Mouse (Mus musculus): ENCODE results near the gene Olfr462. TPM values are rescaled to one million over a fixed set of nuclear protein-coding genes. Genes with fewer than 3 reads are reported as not detected.
"Not testable (repeated sequence)": the region's sequence is repeated elsewhere in the genome, so short reads cannot be mapped to it uniquely, and the experiment has no call there.

Gene Olfr462
- polyA plus RNA-seq, 1 experiment from 2014 or later = not detected

GRCm38 (mm10) chr11:87884856-87885255, 7.2 kb downstream of the Olfr462 start:
- no peak for DNase-seq (ENCODE audit: low spot score)
- Histone ChIP-seq H3K36me3 (ENCODE audit: control insufficient read depth, insufficient read depth, low read length) (no peaks in the 10 kb centered on the region), H3K4me1 (ENCODE audit: control insufficient read depth, insufficient read depth, low read length) (no peaks in the 10 kb centered on the region), H3K27me3 (replicated peaks; ENCODE audit: control insufficient read depth, insufficient read depth, low read length) (no peaks in the 10 kb centered on the region), H3K9me3 (replicated peaks; ENCODE audit: control insufficient read depth, low read length) (no peaks in the 10 kb centered on the region), H3K4me2 (ENCODE audit: low read length) (no peak overlapping the region), H3K4me3 (ENCODE audit: low read depth, low read length) (no peak overlapping the region), H3K9ac (ENCODE audit: low read length) (no peak overlapping the region), H3K27ac (ENCODE audit: low read depth, low read length) (no peak overlapping the region)
- ATAC-seq = no peak
- WGBS = 81% methylated on average over 5 of the region's 5 CpGs

- 37% methylated on average over 5 of the region's 5 CpGs for WGBS
- H3K4me2 ChIP-seq (ENCODE audit: low read length) = no peak overlapping the region
- no peak overlapping the region for H3K9ac ChIP-seq (ENCODE audit: low read length)
- no peaks in the 10 kb centered on the region for H3K36me3 ChIP-seq (ENCODE audit: control insufficient read depth, insufficient read depth, low read length)
- DNase-seq (ENCODE audit: low spot score) = peak; percentile 34
- ATAC-seq = no peak
- H3K27me3 ChIP-seq (replicated peaks; ENCODE audit: control insufficient read depth, insufficient read depth, low read length) = no peaks in the 10 kb centered on the region
- no peak overlapping the region for H3K4me3 ChIP-seq (ENCODE audit: low read depth, low read length)
- no peaks in the 10 kb centered on the region for H3K4me1 ChIP-seq (ENCODE audit: control insufficient read depth, insufficient read depth, low read length)
- H3K9me3 ChIP-seq (replicated peaks; ENCODE audit: control insufficient read depth, low read length) = no peaks in the 10 kb centered on the region
- H3K27ac ChIP-seq (ENCODE audit: low read depth, low read length) = no peak overlapping the region
Observed at GRCm38 (mm10) chr11:87883493-87883892, 8.6 kb downstream of the Olfr462 start.

- Histone ChIP-seq H3K4me2 (ENCODE audit: low read length) (no peak overlapping the region), H3K9me3 (replicated peaks; ENCODE audit: control insufficient read depth, low read length) (no peaks in the 10 kb centered on the region), H3K4me1 (ENCODE audit: control insufficient read depth, insufficient read depth, low read length) (no peaks in the 10 kb centered on the region), H3K27ac (ENCODE audit: low read depth, low read length) (no peak overlapping the region), H3K36me3 (ENCODE audit: control insufficient read depth, insufficient read depth, low read length) (no peaks in the 10 kb centered on the region), H3K4me3 (ENCODE audit: low read depth, low read length) (no peak overlapping the region), H3K27me3 (replicated peaks; ENCODE audit: control insufficient read depth, insufficient read depth, low read length) (no peaks in the 10 kb centered on the region), H3K9ac (ENCODE audit: low read length) (no peak overlapping the region)
- WGBS = 81% methylated on average over 4 of the region's 4 CpGs
- no peak for ATAC-seq
- DNase-seq (ENCODE audit: low spot score) = no peak
Observed at GRCm38 (mm10) chr11:87881714-87882113, 10.4 kb downstream of the Olfr462 start.

- 55% methylated on average over 9 of the region's 9 CpGs for WGBS
- Histone ChIP-seq H3K36me3 (ENCODE audit: control insufficient read depth, insufficient read depth, low read length) (no peaks in the 10 kb centered on the region), H3K4me2 (ENCODE audit: low read length) (no peak overlapping the region), H3K27me3 (replicated peaks; ENCODE audit: control insufficient read depth, insufficient read depth, low read length) (no peaks in the 10 kb centered on the region), H3K9ac (ENCODE audit: low read length) (no peak overlapping the region), H3K27ac (ENCODE audit: low read depth, low read length) (no peak overlapping the region), H3K9me3 (replicated peaks; ENCODE audit: control insufficient read depth, low read length) (no peaks in the 10 kb centered on the region), H3K4me3 (ENCODE audit: low read depth, low read length) (no peak overlapping the region), H3K4me1 (ENCODE audit: control insufficient read depth, insufficient read depth, low read length) (no peaks in the 10 kb centered on the region)
- ATAC-seq (no peak), DNase-seq (ENCODE audit: low spot score) (no peak)
Observed at GRCm38 (mm10) chr11:87879826-87880225, 12.2 kb downstream of the Olfr462 start.

- 75% methylated on average over 6 of the region's 6 CpGs for WGBS
Observed at GRCm38 (mm10) chr11:87875436-87875835, 16.6 kb downstream of the Olfr462 start, which contains the start of gene Epx. Gene Epx (minus strand): TSS chr11:87875536.

GRCm38 (mm10) chr11:87871766-87872165, 20.3 kb downstream of the Olfr462 start:
- Histone ChIP-seq H3K4me2 (ENCODE audit: low read length) (no peak overlapping the region), H3K27ac (ENCODE audit: low read depth, low read length) (no peak overlapping the region), H3K4me1 (ENCODE audit: control insufficient read depth, insufficient read depth, low read length) (no peaks in the 10 kb centered on the region), H3K27me3 (replicated peaks; ENCODE audit: control insufficient read depth, insufficient read depth, low read length) (no peaks in the 10 kb centered on the region), H3K9me3 (replicated peaks; ENCODE audit: control insufficient read depth, low read length) (no peaks in the 10 kb centered on the region), H3K4me3 (ENCODE audit: low read depth, low read length) (no peak overlapping the region), H3K9ac (ENCODE audit: low read length) (no peak overlapping the region), H3K36me3 (ENCODE audit: control insufficient read depth, insufficient read depth, low read length) (no peaks in the 10 kb centered on the region)
- peak; percentile 23 for DNase-seq (ENCODE audit: low spot score)
- 38% methylated on average over 8 of the region's 8 CpGs for WGBS
- no peak for ATAC-seq

More at GRCm38 (mm10) chr11:87875436-87875835, 16.6 kb downstream of the Olfr462 start, which contains the start of gene Epx:
- DNase-seq (ENCODE audit: low spot score) (no peak), ATAC-seq (no peak)
- H3K9ac ChIP-seq (ENCODE audit: low read length) = no peak within 1 kb of the TSS
- no peaks in the 10 kb centered on the region for H3K36me3 ChIP-seq (ENCODE audit: control insufficient read depth, insufficient read depth, low read length)
- no peak within 1 kb of the TSS for H3K4me2 ChIP-seq (ENCODE audit: low read length)
- no peaks in the 10 kb centered on the region for H3K4me1 ChIP-seq (ENCODE audit: control insufficient read depth, insufficient read depth, low read length)
- no peaks in the 10 kb centered on the region for H3K27me3 ChIP-seq (replicated peaks; ENCODE audit: control insufficient read depth, insufficient read depth, low read length)
- no peak within 1 kb of the TSS for H3K4me3 ChIP-seq (ENCODE audit: low read depth, low read length)
- no peaks in the 10 kb centered on the region for H3K9me3 ChIP-seq (replicated peaks; ENCODE audit: control insufficient read depth, low read length)
- no peak within 1 kb of the TSS for H3K27ac ChIP-seq (ENCODE audit: low read depth, low read length)

- no peak overlapping the region for H3K4me3 ChIP-seq (ENCODE audit: low read depth, low read length)
- WGBS = 77% methylated on average over 2 of the region's 2 CpGs
Observed at GRCm38 (mm10) chr11:87870096-87870495, 22.0 kb downstream of the Olfr462 start.

GRCm38 (mm10) chr11:87866891-87867290, 25.2 kb downstream of the Olfr462 start:
- WGBS = 87% methylated on average over 1 of the region's 2 CpGs
- not testable (repeated sequence) for H3K27ac ChIP-seq (ENCODE audit: low read depth, low read length); H3K9ac ChIP-seq (ENCODE audit: low read length); DNase-seq (ENCODE audit: low spot score); ATAC-seq; H3K4me3 ChIP-seq (ENCODE audit: low read depth, low read length); H3K4me1 ChIP-seq (ENCODE audit: control insufficient read depth, insufficient read depth, low read length); H3K4me2 ChIP-seq (ENCODE audit: low read length); H3K36me3 ChIP-seq (ENCODE audit: control insufficient read depth, insufficient read depth, low read length); H3K9me3 ChIP-seq (replicated peaks; ENCODE audit: control insufficient read depth, low read length); H3K27me3 ChIP-seq (replicated peaks; ENCODE audit: control insufficient read depth, insufficient read depth, low read length)

More at GRCm38 (mm10) chr11:87870096-87870495, 22.0 kb downstream of the Olfr462 start:
- Histone ChIP-seq H3K27ac (ENCODE audit: low read depth, low read length) (no peak overlapping the region), H3K36me3 (ENCODE audit: control insufficient read depth, insufficient read depth, low read length) (no peaks in the 10 kb centered on the region), H3K27me3 (replicated peaks; ENCODE audit: control insufficient read depth, insufficient read depth, low read length) (no peaks in the 10 kb centered on the region), H3K4me1 (ENCODE audit: control insufficient read depth, insufficient read depth, low read length) (no peaks in the 10 kb centered on the region), H3K4me2 (ENCODE audit: low read length) (no peak overlapping the region), H3K9ac (ENCODE audit: low read length) (no peak overlapping the region), H3K9me3 (replicated peaks; ENCODE audit: control insufficient read depth, low read length) (no peaks in the 10 kb centered on the region)
- DNase-seq (ENCODE audit: low spot score) (no peak), ATAC-seq (no peak)

- ATAC-seq = no peak
- H3K36me3 ChIP-seq (ENCODE audit: control insufficient read depth, insufficient read depth, low read length) = peaks cover 26% of the 10 kb centered on the region
- H3K9ac ChIP-seq (ENCODE audit: low read length) = no peak overlapping the region
- no peak overlapping the region for H3K27ac ChIP-seq (ENCODE audit: low read depth, low read length)
- no peak overlapping the region for H3K4me2 ChIP-seq (ENCODE audit: low read length)
- 93% methylated on average over 13 of the region's 13 CpGs for WGBS
- H3K4me1 ChIP-seq (ENCODE audit: control insufficient read depth, insufficient read depth, low read length) = no peaks in the 10 kb centered on the region
- DNase-seq (ENCODE audit: low spot score) = no peak
- no peaks in the 10 kb centered on the region for H3K9me3 ChIP-seq (replicated peaks; ENCODE audit: control insufficient read depth, low read length)
- H3K4me3 ChIP-seq (ENCODE audit: low read depth, low read length) = no peak overlapping the region
- H3K27me3 ChIP-seq (replicated peaks; ENCODE audit: control insufficient read depth, insufficient read depth, low read length) = no peaks in the 10 kb centered on the region
Observed at GRCm38 (mm10) chr11:87862805-87863204, 29.3 kb downstream of the Olfr462 start.
